Mouse (Mus musculus): ENCODE results near the gene Gabrr2.
"Not testable (repeated sequence)": the region's sequence is repeated elsewhere in the genome, so short reads cannot be mapped to it uniquely, and the experiment has no call there.

Gabrr2 gene

GRCm38 (mm10) chr4:33070326-33070725, 7.5 kb downstream of the Gabrr2 start:
- DNase-seq (ENCODE audit: low read depth, low spot score): no peak

GRCm38 (mm10) chr4:33071337-33071736, 8.5 kb downstream of the Gabrr2 start:
- DNase-seq (ENCODE audit: low read depth, low spot score): no peak

GRCm38 (mm10) chr4:33072526-33073161, 9.8 kb downstream of the Gabrr2 start:
- peak; percentile 90 for DNase-seq (ENCODE audit: low read depth, low spot score)

- no peak for DNase-seq (ENCODE audit: low read depth, low spot score)
These were observed 11.6 kb downstream of the Gabrr2 start for GRCm38 (mm10) chr4:33074406-33074805.

GRCm38 (mm10) chr4:33074851-33075250, 12.1 kb downstream of the Gabrr2 start:
- DNase-seq (ENCODE audit: low read depth, low spot score): no peak

- DNase-seq (ENCODE audit: low read depth, low spot score): peak; percentile 24
These were observed 13.2 kb downstream of the Gabrr2 start for GRCm38 (mm10) chr4:33075776-33076524.

GRCm38 (mm10) chr4:33077161-33077560, 14.4 kb downstream of the Gabrr2 start:
- peak; percentile 74 for DNase-seq (ENCODE audit: low read depth, low spot score)

- DNase-seq (ENCODE audit: low read depth, low spot score): peak; percentile 67
These were observed 14.9 kb downstream of the Gabrr2 start for GRCm38 (mm10) chr4:33077724-33078123.

- DNase-seq (ENCODE audit: low read depth, low spot score): peak; percentile 12
These were observed 15.7 kb downstream of the Gabrr2 start for GRCm38 (mm10) chr4:33078492-33078891.

- no peak for DNase-seq (ENCODE audit: low read depth, low spot score)
These were observed 36.4 kb downstream of the Gabrr2 start for GRCm38 (mm10) chr4:33099118-33099694.

- DNase-seq (ENCODE audit: low read depth, low spot score): peak; percentile 32
These were observed 47.1 kb downstream of the Gabrr2 start for GRCm38 (mm10) chr4:33109720-33110458.

GRCm38 (mm10) chr4:33110845-33111244, 48.0 kb downstream of the Gabrr2 start:
- DNase-seq (ENCODE audit: low read depth, low spot score): no peak

- DNase-seq (ENCODE audit: low read depth, low spot score): no peak
These were observed 48.6 kb downstream of the Gabrr2 start for GRCm38 (mm10) chr4:33111358-33111757.

- DNase-seq (ENCODE audit: low read depth, low spot score): not testable (repeated sequence)
These were observed 50.1 kb downstream of the Gabrr2 start for GRCm38 (mm10) chr4:33112866-33113265.

- DNase-seq (ENCODE audit: low read depth, low spot score): peak; percentile 88
These were observed 56.3 kb downstream of the Gabrr2 start for GRCm38 (mm10) chr4:33119118-33119517.

GRCm38 (mm10) chr4:33124493-33124892, 61.7 kb downstream of the Gabrr2 start:
- peak; percentile 76 for DNase-seq (ENCODE audit: low read depth, low spot score)

- DNase-seq (ENCODE audit: low read depth, low spot score): no peak
These were observed 62.7 kb downstream of the Gabrr2 start for GRCm38 (mm10) chr4:33125409-33126084.

GRCm38 (mm10) chr4:33132221-33132620, 69.4 kb downstream of the Gabrr2 start, which contains the start of gene Gabrr1:
Gene Gabrr1, plus strand, starts transcription at chr4:33132521.
- DNase-seq (ENCODE audit: low read depth, low spot score): no peak

Measured in CD4-positive, CD25-positive, alpha-beta regulatory T cell, adult 2 months (primary cell).